Mouse (Mus musculus): ENCODE data around the gene Znrf2.
"Not testable (repeated sequence)": the region's sequence is repeated elsewhere in the genome, so short reads cannot be mapped to it uniquely, and the experiment has no call there.

Gene Znrf2

DNA sequence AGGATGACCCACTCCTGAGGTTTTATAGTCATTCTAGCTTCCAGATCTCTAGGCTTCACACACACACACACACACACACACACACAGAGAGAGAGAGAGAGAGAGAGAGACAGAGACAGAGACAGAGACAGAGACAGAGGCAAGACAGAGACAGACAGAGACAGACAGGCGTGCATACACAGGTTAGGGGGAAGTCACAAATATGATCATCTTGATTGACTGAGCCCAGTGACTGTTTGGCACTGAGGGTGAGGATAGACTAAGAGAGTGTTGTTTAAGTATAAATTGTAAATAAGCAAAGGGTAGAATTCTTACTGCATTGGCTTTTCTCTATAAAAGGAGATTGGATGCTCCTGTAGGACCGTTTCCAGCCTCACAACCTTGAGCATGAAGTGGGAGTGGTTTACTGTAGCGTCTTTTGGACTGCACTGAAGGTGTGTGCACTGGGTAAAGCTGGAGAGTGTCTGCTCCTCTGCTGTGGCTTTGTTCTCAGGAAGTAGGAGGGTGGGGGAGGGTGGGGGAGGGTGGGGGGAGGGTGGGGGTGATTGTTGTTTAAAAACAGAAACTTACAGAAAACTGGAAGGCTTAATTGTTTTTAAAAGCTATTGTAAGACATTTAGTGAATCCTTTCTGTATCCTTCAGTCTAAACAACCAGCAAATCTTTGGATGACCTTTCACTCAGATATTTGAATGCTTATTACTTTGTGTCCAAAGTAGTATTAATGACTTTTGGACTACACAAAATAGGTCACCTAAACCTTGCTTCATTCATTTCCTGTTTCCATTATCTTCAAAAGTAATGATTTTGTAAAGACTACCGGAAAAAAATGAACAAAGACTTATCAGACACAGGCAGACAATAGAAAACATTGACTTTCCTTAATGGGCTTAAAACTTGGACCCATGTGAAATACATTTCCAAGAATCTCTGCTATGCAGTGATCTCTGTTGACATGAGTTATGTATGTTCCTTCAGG is 32.8 kb downstream of the Znrf2 start:
- peak; percentile 58 for DNase-seq (ENCODE audit: low spot score)

DNA sequence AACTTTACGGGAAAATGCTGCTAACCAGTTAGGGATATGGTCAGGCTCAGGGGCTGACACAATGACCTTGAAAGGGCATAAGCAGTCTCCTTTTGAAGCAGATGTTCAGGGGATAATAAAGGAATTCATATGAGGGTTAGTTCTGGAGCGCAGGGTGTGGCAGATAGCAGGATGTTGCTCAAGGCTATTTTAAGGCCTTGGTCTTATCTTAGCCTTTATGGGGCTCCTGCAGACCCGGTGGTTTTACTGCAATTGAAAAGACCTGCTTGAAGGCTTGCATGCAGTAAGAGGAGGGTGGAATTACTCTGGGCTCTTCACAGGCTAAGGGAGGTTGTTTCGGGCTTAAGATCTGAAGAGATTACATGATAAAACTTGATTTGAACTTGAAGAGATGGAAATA is 35.1 kb downstream of the Znrf2 start:
- DNase-seq (ENCODE audit: low spot score), result no peak

GRCm38 (mm10) chr6:54852669-54853068 is 36.0 kb downstream of the Znrf2 start:
- DNase-seq (ENCODE audit: low spot score), result no peak

DNA sequence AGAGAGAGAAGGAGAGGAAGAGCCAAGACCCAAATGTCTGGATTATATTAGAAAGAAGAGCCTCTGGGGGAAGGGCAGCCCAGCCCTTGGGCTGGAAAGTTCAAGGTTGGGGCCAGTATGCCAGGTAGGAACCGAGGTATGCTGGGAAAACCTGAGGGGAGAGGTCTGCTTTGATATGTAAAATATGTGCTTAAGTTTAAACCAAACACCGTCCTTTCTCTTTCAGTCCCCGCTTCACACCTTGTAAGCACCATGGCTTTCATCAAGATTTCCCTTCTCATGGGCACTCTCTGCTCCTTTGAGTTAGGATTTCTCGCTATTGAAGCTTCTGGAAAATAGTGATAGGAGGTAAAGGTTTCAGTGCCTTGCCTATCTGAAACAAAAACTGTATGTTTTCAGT is 38.1 kb downstream of the Znrf2 start:
- DNase-seq (ENCODE audit: low spot score), result no peak

DNA sequence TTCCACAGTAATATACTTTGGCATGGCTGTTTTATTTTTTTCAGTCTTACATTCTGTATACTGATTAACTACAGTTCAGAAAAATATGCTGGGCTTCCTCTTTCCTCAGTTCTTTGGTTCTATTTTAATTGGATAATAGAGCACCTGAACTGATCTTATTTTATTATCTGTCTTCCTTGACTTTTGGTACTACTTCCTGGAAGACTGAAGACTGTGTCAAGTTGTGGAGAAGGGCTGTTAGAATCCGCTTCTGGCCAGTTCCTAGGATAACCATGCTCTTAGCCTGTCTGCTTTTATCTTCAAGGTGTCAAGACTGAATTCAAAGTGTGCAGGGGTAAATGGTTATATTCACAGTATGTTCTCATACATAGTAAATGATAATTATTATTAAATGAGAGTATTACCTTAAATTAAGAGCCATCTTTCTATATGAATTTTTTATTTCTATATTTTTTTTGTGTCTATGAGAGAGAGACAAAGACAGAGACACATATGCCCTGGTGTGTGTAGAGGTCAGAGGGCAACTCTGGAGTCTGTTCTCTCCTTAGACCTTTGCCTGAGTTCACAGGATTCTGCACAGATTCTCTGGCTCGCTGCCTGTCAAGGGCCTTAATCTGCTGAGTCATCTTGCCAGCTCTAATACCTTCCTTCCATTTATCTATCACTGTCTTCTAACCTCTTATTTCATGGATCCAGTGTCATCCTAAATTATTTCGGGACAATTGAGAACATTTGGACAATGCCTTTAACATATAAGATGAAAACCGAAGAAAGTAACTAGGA is 39.3 kb downstream of the Znrf2 start:
- no peak for DNase-seq (ENCODE audit: low spot score)

DNA sequence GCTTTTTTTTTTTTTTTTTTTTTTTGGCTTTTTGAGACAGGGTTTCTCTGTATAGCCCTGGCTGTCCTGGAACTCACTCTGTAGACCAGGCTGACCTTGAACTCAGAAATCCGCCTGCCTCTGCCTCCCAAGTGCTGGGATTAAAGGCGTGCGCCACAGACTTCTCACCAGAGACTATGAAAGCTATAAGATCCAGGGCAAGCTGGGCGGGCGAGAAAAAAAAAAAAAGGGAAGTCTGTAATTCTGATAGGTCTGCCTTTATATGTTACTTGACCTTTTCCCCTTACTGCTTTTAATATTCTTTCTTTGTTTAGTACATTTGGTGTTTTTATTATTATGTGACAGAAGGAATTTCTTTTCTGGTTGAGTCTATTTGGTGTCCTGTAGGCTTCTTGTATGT is 42.4 kb downstream of the Znrf2 start:
- DNase-seq (ENCODE audit: low spot score), result not testable (repeated sequence)

DNA sequence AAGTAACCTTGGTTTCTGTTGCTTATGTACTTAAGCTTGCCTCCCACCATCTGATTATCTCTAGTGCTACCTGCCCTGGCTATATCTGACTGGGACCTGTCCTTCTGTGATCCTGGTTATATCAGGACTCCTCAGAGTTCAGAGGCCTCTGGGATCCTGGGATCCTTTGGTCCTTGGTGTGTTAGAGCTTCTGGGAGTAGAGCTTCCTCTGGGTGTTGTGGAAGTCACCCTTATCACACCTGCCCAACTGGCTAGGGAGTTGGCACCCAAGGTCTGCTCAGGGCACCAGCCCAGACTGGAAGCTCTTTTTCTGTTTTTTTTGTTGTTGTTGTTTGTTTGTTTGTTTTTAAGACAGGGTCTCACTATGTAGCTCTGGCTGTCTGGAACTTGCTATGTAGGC is 43.5 kb downstream of the Znrf2 start:
- no peak for DNase-seq (ENCODE audit: low spot score)

GRCm38 (mm10) chr6:54866731-54867410 is 50.2 kb downstream of the Znrf2 start:
- DNase-seq (ENCODE audit: low spot score), result peak; percentile 30

DNA sequence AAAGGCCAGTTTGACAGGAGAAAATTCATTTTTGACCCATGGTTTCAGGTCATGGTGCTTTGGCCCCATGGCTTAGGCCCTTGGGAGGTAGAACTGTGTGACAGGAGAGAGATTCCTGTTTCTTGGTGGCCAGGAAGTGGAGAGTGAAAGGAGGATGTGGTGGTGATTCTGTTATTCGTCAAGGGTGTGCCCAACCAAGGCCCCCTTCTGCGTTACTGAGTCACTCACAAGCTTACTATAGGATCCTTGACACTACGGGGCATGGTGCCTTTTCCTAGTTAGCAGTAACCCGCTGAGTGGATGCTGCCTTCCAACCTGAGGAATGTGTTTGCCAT is 50.7 kb downstream of the Znrf2 start:
- DNase-seq (ENCODE audit: low spot score), result peak; percentile 74

GRCm38 (mm10) chr6:54873029-54873428 is 56.3 kb downstream of the Znrf2 start:
- DNase-seq (ENCODE audit: low spot score), result no peak

- DNase-seq (ENCODE audit: low spot score), result no peak
Observed at GRCm38 (mm10) chr6:54876782-54877181, 60.1 kb downstream of the Znrf2 start.

DNA sequence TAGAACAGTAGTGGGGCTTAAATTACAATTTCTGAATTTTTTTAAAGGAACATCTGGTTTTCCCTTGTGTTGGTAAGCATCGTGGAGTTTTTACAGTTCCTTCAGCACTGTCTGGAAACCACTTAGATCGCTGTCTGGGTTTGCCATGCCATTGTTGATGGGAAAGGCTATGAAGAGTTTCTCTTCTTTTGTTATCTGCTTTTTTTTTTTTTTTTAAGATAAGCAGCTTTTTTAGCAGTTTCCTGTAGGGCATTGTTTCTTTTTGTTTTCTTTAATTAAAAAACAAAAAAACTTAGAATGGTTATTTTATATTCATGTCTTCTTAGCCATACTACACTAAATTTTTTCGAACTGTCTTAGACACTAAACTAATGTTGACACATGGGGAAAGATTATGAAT is 60.9 kb downstream of the Znrf2 start:
- no peak for DNase-seq (ENCODE audit: low spot score)

- no peak for DNase-seq (ENCODE audit: low spot score)
Observed at GRCm38 (mm10) chr6:54878546-54878945, 61.8 kb downstream of the Znrf2 start.

- no peak for DNase-seq (ENCODE audit: low spot score)
Observed at GRCm38 (mm10) chr6:54880086-54880485, 63.4 kb downstream of the Znrf2 start.

DNA sequence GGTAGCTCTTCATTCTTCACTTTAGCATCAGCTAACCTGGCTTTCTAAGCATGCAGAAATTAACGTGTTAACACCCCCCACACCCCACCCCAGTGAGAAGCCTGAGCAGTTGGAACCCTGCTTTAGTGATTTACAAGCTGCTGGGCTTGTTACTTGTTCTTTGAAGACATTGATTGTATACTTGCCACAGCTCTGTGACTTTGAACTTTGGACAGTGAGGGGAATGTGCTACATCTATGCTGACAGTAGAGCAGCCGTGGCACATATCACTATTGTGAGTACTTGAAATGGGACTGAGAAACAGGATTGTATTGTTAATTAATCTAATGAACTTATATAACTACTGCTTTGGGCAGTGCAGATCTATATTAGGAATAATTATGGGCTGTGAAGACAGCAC is 66.7 kb downstream of the Znrf2 start:
- DNase-seq (ENCODE audit: low spot score), result no peak

DNA sequence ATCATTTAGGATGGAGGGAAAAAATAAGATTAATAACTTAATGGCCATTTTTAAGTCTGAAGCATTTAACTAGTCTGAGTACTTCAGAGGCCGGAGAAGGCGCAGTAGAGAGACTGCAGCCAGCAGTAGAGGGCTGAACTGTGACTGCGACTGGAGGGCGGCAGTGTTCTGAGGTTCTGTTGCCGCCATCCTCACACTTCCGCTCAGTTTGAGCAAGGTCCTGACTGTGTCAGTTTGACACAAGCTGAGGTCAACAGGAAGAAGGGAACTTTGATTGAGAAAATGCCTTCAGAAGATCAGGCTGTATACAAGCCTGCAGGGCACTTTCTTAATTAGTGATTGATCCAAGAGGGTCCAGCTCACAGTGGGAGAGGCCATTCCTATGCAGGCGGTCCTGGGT is 69.5 kb downstream of the Znrf2 start:
- no peak for DNase-seq (ENCODE audit: low spot score)

GRCm38 (mm10) chr6:54890221-54890620 is 73.5 kb downstream of the Znrf2 start:
- DNase-seq (ENCODE audit: low spot score), result no peak

- DNase-seq (ENCODE audit: low spot score), result no peak
Observed at GRCm38 (mm10) chr6:54891384-54891783, 74.7 kb downstream of the Znrf2 start.

GRCm38 (mm10) chr6:54900256-54900655 is 83.5 kb downstream of the Znrf2 start:
- DNase-seq (ENCODE audit: low spot score), result no peak

DNA sequence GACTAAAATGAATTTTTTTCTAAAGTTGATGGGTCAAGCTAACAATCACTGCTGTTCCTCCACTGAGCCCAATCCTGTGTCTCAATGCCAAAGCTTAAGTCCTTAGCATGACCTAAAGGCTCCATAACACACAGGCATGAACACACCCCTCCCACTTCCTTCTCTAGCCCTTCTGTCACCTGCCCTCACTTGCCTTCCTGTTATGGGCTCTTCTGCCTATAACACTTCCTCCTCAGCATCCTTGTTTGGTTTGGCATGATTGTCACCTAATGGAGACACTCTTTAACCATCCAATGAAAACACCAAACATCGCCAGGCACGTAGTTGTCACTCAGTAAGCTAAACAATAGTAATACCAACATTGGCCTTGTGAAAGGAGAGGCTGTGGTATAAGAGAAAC is 85.8 kb downstream of the Znrf2 start:
- DNase-seq (ENCODE audit: low spot score), result peak; percentile 21

DNA sequence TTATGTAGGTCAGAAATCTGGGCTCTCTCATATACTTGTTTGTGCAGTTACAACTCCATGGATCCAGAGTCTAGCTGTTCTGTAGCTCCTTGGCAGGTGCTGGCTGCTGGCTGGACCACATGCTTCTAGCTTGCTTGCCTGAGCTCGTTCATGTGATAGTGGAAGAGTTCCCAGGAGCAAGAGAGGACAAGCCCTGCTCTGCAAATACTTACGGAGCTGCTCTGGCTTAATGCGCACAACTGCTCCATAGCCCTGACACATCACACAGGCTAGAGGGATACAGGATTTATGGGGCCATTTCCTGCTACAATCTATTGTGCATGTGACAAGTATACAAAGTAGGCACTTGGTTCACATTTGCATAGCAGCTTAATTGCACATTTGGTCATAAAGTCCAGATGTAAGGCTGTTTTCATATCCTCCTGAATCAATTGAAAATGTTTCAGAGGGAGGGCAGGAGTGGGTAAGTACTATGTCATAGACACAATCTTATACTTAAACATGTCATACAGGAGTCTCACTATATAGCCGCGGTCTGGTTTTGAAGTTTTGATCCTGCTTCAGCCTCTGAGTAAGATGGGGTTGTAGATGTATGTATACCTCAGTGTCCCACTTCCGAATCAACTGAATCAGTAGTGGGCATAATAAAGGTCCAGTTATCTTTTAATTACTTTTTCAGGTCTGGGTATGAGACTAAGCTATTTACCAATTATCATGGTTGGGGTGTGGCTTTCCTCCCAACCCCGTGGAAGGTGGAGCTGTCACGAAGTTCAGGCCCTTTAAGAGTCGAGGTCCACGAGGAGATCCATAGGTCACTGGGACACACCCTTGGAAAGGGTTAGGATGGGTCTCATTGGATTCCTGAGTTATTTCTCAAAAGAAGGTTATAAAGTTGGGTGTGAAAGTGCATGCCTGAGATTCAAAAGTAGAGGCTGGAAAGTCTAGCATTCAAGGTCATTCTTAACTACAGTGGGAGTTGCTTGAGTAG is 89.6 kb downstream of the Znrf2 start:
- DNase-seq (ENCODE audit: low spot score), result no peak

All from T-cell, adult 2 months (primary cell).